Mouse (Mus musculus) macrophage (primary cell): Measurements from ENCODE around the gene Tcf7l2. TPM values are rescaled to one million over a fixed set of nuclear protein-coding genes. Genes with fewer than 3 reads are reported as not detected.
A peak's percentile ranks its signal among the peaks of the same experiment; 100 is the strongest.

Experiments used
- H3K27ac ChIP-seq: fragments of 350-480 bp; formaldehyde crosslinking; 2 replicates; pipeline ENCODE4 v1.9.0; 2021
- H3K36me3 ChIP-seq: fragments of 350-480 bp; formaldehyde crosslinking; 2 replicates; pipeline ENCODE4 v1.9.0; 2021; ENCODE audit errors: inconsistent target
- H3K4me3 ChIP-seq: fragments of 350-480 bp; formaldehyde crosslinking; 2 replicates; pipeline ENCODE4 v1.9.0; 2021; ENCODE audit errors: inconsistent target
- H3K79me2 ChIP-seq: fragments of 350-480 bp; formaldehyde crosslinking; 2 replicates; pipeline ENCODE4 v1.9.0; 2021; ENCODE audit errors: inconsistent target
- WGBS: methylation state at CpG from one replicate; pipeline ENCODE4 v1.1.7; 2026; ENCODE audit warnings: inconsistent platforms; ENCODE audit not compliant: missing documents; 5-methylcytosine and 5-hydroxymethylcytosine counted together
- polyA plus RNA-seq: library from polyadenylated mRNA; stranded (reverse); fragments of 250-400 nt; gene quantifications from 3 replicates; pipeline ENCODE4 v1.2.4, GENCODE M21; 2018; ENCODE audit warnings: inconsistent platforms

Tcf7l2 gene
- polyA plus RNA-seq, 1 experiment from 2014 or later = 16.3 TPM

DNA sequence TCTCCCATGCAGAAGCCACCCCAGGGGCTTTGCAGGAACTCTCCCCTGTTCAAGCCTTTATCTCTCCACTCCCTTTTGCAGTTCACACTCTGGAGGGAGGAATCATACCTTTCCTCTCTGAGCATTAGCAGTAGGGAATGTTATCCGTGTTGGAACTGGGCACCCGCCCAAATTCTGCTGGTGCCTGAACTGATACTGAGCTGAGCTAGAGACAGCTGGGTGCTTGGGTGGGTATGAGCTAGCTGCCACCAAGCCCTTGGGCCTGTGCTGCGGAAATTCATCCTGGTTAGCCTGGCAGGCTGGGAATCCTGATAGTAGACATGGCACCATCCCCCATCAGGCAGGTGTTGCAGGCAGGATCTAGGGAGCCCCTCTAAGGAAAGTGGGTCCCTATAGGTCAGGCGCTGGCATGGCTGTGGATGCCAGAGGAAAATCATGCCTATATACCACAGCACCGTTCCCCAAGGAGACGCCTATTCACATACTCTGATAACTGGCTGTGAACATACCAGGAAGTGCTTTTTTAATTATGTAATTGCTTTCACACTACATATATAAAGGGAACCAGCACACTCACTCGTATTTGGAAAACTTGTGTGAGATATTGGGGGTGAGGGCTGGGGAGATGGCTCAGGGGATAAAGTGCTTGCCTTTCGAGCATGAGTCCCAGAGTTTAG is 108.9 kb downstream of the Tcf7l2 start:
- no peak overlapping the region for H3K27ac ChIP-seq
- WGBS = 85% methylated on average over 8 of the region's 8 CpGs
- H3K79me2 ChIP-seq = no peaks in the 10 kb centered on the region
- no peaks in the 10 kb centered on the region for H3K36me3 ChIP-seq
- H3K4me3 ChIP-seq = no peak overlapping the region

DNA sequence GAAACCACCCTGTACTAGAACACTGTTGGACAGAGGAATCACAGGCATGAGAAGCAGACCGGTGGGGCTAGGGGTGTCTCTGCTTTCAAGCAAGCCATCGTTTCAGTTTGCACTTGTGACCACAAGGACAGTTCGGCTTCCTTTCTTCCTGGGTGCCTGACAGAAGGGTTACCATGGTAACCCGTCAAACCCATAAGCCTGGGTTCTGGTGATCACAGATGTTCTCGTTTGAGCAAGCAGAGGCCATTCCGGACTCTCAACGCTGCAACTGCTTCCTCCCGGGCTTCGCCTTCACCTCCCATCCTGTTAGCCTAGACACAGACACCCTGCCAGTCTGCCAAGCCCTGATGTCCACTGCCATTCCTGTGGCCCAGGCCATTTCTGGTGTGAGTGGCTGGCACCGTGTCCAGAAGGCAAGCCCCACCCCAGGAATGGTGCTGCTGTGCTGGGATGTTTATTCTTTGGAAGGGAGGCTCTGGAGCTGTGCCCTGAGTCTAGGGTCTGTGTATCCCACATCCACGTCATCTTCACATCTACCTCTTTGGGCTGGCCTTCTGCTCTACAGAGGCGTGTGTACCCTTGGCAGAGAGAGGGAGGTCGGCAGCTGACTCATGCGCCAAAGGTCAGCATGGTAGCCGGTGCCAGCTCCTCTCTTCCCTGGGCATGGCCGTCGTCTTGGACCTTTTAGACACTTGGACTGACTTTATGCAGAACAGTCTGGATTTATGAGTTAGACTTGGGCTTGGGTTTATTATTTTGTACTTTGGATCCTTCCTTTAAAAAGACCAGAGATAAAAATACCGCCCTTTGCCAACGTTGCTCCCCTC is 110.1 kb downstream of the Tcf7l2 start:
- Histone ChIP-seq H3K36me3 (no peaks in the 10 kb centered on the region), H3K27ac (no peak overlapping the region), H3K4me3 (no peak overlapping the region), H3K79me2 (no peaks in the 10 kb centered on the region)
- WGBS = 84% methylated on average over 19 of the region's 19 CpGs

DNA sequence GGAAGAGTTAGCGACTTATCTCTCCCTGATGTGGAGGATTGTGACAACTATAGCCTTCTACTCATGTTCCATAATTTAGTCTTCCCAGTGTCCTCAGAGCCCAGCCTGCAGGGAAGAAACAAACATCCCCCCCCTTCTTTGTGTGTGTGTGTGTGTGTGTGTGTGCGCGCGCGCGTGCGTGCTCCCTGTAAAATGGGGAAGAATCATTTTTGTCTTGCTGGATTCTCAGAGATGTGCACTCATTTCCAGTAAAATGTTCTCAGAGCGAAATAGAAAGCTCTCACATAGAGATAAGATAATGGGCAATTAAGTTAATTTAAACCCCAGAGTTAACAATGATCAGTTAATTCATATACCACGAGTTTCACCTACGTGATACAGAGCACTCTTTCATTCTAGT is 112.8 kb downstream of the Tcf7l2 start:
- 97% methylated on average over 9 of the region's 10 CpGs for WGBS
- H3K79me2 ChIP-seq = no peaks in the 10 kb centered on the region
- H3K4me3 ChIP-seq = no peak overlapping the region
- H3K36me3 ChIP-seq = no peaks in the 10 kb centered on the region
- H3K27ac ChIP-seq = no peak overlapping the region

DNA sequence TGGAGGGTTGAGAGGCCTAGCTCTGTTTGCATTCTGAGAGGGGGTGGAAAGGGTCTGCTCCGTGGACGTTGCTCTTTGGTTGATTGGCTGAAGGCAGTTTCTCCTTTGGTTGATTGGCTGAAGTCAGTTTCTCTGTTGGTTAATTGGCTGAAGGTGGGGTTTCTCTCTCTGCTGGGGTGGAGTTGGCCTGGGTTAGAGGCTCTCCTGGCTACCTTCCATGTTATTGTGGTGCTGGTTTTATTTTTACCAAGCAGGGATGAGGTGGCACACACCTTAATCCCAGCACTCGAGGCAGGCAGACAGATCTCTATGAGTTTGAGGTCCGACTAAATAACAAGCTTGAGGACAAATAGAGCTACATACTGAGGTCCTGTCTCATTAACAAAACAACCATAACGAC is 114.0 kb downstream of the Tcf7l2 start:
- WGBS = 96% methylated on average over 5 of the region's 5 CpGs
- Histone ChIP-seq H3K27ac (no peak overlapping the region), H3K79me2 (no peaks in the 10 kb centered on the region), H3K4me3 (no peak overlapping the region), H3K36me3 (no peaks in the 10 kb centered on the region)

DNA sequence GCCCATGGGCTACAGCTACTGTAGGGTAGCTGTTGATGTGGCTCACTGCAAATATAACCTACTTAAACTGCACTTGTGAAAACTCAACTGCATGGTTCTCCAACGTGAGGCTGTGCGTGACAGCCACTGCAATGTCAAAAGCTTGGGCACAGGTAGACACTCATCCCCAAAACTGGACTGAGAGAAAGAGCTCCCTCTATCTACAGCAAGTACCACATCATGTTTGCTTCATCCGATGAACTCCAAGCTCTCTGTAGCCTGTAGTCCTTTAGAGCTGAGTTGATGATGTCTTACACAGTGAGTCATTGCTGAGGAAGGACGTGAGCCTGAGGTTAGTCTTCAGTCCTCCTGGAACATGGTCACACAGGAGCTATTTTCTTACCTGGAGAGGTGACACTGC is 115.7 kb downstream of the Tcf7l2 start:
- no peaks in the 10 kb centered on the region for H3K79me2 ChIP-seq
- H3K27ac ChIP-seq = no peak overlapping the region
- no peaks in the 10 kb centered on the region for H3K36me3 ChIP-seq
- 84% methylated on average over 4 of the region's 4 CpGs for WGBS
- H3K4me3 ChIP-seq = no peak overlapping the region

DNA sequence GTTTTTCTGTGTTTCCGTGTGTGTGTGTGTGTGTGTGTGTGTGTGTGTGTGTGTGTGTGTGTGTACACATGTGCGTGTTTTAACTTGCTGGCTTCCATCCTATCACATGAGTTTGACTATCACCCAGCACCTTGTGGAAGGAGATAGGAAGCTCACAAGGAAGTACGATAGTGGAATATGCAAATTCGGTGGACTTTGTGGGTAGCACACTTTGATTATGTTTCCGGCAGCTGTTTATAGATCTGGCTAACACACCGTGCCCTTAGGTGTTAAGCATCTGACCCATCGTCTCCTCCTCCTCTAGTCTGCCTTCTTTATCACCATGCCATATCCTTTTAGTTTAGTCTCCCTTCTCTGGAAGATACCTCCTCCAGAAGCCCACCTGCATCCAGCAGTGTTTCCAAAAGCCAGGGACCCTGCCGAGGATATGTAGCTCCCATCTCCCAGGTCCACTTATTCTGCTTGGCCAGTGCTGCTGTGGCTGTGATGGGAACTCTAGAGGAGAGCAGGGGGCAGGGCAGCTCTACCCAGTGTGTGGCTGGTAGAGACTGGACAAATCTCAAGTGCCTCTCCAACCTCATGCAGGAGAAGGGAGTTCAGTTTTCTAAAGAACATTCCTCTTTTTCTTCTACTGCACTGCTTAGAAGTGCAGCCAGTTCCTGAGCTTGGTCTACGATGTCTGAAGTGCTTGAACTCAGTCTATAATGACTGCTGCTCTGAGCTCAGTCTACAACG is 118.6 kb downstream of the Tcf7l2 start:
- Histone ChIP-seq H3K4me3 (no peak overlapping the region), H3K36me3 (no peaks in the 10 kb centered on the region), H3K79me2 (no peaks in the 10 kb centered on the region), H3K27ac (no peak overlapping the region)
- WGBS = 52% methylated on average over 9 of the region's 10 CpGs

DNA sequence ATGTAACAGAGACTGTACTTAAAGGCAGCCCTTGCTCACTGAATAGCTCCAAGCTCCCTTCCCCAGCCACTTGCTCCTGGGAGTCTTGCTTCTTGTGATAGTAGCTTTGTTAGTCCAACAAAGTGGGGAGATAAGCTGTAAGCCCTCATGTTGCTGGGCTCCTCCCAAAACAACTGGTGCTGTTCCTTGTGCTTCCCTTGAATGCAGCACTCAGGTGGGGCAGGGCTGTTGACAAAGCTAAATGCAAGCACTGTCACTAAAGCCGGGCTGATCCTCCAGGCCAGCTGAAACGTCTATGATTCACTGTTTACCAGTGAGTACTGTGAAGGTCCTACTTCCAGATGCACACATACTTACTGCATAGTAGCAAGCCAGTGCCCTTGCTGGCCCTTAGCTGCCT is 120.1 kb downstream of the Tcf7l2 start:
- 96% methylated on average over 2 of the region's 2 CpGs for WGBS
- H3K36me3 ChIP-seq = no peaks in the 10 kb centered on the region
- H3K27ac ChIP-seq = no peak overlapping the region
- no peak overlapping the region for H3K4me3 ChIP-seq
- H3K79me2 ChIP-seq = no peaks in the 10 kb centered on the region

DNA sequence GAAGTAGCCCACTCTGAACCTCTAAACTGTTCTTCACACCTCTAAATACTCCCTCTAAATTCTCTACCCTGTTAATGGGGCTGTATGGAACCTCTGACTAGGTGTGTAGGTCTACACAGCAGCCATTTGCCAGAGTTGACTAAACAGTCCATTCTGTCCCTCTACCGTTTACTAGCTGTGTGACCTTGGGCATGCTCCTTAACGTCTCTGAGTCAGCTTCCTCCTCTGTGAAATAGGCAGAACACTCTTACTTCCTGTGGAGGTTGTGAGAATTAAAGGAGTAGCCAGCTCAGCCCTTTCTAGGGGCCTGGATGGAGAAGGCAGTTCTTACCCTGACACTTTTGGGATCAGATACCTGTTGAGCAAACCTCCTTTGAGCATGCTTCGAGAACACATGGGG is 120.9 kb downstream of the Tcf7l2 start:
- Histone ChIP-seq H3K27ac (no peak overlapping the region), H3K4me3 (no peak overlapping the region), H3K79me2 (no peaks in the 10 kb centered on the region), H3K36me3 (no peaks in the 10 kb centered on the region)
- WGBS = 48% methylated on average over 3 of the region's 3 CpGs

DNA sequence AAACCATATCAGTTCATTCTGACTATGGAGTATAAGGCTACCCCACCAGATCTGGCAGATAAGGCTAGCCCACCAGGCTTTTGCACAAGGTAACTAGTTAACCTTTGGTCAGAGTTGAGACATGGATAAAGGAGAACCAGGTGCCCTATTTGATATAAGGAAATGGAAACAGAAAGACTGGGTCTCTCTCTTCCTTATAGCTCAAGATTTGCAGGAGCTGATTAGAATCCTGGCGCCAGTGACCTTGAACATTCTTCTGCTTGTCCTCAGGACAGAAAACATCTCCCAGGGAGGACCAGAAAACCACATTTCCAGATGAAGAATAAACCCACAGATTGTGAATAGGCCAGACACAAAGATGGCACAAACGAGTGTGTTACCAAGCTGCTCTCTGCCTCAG is 123.4 kb downstream of the Tcf7l2 start:
- no peaks in the 10 kb centered on the region for H3K79me2 ChIP-seq
- no peak overlapping the region for H3K4me3 ChIP-seq
- WGBS = 88% methylated on average over 2 of the region's 2 CpGs
- H3K36me3 ChIP-seq = no peaks in the 10 kb centered on the region
- H3K27ac ChIP-seq = no peak overlapping the region

DNA sequence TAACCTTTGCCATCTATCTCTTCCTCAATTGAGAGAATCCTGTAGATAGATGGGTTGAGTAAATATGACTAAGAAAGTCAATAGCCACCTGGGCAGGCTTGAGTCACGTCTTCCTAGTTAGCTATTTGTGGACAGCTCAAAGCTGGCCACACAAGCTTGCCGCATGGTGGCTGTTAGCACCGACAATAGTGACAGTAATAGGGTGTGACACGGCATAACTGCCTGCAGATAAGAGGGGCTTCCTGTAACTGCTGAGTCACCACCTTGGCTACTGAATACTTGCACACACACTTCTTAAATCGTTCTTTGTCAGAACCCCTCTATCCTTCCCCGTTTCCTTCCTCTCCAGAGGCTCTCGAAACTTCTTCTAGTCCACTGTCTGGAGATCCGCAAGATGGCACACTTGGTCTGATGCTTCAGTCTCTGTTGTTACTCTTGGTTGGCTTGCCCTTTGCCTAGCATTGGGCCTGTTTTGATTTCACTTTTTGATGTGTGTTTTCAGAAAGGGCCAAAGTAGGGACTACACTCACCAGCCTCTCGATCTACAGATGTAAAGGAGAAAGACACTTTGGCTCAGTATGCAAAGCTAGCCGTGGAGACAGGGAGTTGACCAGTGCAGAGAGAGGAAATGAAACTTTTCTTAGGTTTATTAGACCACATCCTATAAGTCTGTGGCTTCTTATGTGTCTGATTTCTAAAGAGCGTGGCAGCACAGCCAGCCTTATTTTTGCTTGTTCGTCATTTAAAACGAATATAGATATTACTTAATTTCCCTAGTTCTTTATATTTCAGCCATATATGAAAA is 124.4 kb downstream of the Tcf7l2 start:
- Histone ChIP-seq H3K27ac (peak overlapping the region; percentile 10; the same call in 1 of the 2 replicates), H3K4me3 (no peak overlapping the region), H3K36me3 (no peaks in the 10 kb centered on the region), H3K79me2 (no peaks in the 10 kb centered on the region)
- under 1% methylated on average over 13 of the region's 13 CpGs for WGBS

DNA sequence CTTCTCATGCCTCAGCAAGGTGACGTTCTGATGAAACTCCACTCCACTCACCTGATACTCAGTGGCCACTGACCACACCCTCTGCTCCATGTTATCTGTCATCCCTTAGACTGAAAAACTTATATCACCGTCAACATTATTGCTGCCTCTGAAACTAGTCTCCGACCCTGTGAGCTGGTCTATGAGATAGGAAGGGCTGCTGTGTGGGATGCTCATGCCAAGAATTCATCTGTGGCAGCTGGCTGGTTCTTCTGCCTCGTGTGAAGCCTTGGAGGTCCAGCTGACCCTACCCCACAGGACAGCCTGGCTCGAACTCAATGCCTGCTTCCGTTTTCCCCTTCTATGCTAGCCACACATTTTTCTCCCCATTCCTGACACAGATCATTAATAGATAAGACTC is 125.6 kb downstream of the Tcf7l2 start:
- Histone ChIP-seq H3K79me2 (no peaks in the 10 kb centered on the region), H3K4me3 (no peak overlapping the region), H3K27ac (no peak overlapping the region), H3K36me3 (no peaks in the 10 kb centered on the region)
- 60% methylated on average over 6 of the region's 6 CpGs for WGBS

DNA sequence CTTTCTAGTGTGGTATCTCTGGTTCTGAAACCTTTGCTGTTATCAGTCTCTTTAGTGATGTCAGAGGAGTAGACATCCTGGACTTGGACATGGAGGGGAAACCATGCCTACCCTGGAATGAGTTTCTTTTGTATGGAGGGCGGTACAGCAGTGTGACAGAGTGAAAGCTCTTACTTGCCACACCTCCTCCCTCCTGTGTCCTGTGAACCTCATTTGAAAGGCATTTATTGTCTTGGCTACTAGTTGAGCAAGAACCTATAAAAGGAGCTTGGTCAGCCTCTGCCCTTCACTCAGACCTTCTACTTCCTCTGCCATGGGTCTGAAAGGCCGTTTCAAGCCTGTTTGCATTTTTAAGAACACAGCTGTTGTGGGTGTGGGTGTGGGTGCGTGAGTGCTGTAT is 126.3 kb downstream of the Tcf7l2 start:
- H3K36me3 ChIP-seq = no peaks in the 10 kb centered on the region
- 42% methylated on average over 3 of the region's 3 CpGs for WGBS
- H3K4me3 ChIP-seq = no peak overlapping the region
- no peaks in the 10 kb centered on the region for H3K79me2 ChIP-seq
- H3K27ac ChIP-seq = no peak overlapping the region

DNA sequence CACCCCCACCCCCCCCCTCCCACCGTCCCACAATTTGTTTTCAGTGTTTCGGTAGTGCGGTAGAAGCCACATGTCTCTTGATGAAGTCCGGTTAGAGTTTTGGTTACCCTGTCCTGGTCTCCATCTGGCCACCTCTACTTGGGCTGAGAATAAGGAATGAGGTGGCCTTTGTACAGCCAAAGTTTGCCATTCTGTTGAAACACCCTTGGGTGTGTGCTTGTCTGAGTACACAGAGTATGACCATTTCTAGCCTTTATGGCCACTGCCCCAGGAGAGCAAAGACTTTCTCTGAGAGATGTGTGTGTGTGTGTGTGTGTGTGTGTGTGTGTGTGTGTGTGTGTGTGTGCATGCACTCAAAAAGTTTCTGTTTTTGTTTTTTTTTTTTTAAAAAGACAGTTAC is 127.0 kb downstream of the Tcf7l2 start:
- H3K36me3 ChIP-seq = no peaks in the 10 kb centered on the region
- 85% methylated on average over 4 of the region's 4 CpGs for WGBS
- no peak overlapping the region for H3K4me3 ChIP-seq
- H3K79me2 ChIP-seq = no peaks in the 10 kb centered on the region
- no peak overlapping the region for H3K27ac ChIP-seq

DNA sequence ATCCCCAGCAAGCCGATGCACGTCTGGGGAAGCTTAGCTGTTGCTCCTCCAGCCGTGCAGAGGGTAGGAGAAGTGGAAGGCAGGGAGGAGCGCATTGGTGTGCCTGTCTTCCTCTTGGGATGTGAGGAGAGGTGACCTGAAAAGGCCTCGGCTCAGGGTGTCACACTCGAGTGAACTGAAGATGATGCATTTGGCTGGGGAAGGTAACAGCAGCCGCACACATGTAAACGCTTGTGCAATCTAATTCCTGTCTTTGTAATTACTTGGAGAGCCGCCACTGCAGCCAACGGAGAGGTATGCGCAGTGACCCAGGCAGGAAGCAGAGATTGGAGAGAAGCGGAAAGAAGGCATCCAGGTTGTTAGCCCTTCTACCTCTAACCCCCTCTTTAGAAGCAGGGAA is 129.2 kb downstream of the Tcf7l2 start:
- Histone ChIP-seq H3K79me2 (no peaks in the 10 kb centered on the region), H3K36me3 (no peaks in the 10 kb centered on the region), H3K27ac (no peak overlapping the region), H3K4me3 (no peak overlapping the region)
- 93% methylated on average over 12 of the region's 12 CpGs for WGBS
